Mouse (Mus musculus) limb, embryonic 14.5 days (tissue): ENCODE data around the gene Pramef6. TPM values are rescaled to one million over a fixed set of nuclear protein-coding genes. Genes with fewer than 3 reads are reported as not detected.
"Not testable (repeated sequence)": the region's sequence is repeated elsewhere in the genome, so short reads cannot be mapped to it uniquely, and the experiment has no call there.

ENCODE experiments used
- ATAC-seq: fragments of 200-750 bp; cut with Nextera tagmentation; 2 replicates; pipeline ENCODE4 v1.8.0; 2017; ENCODE audit warnings: low read depth, moderate number of reproducible peaks, moderate TSS enrichment; ENCODE audit not compliant: low FRiP score
- DNase-seq: peaks from one replicate; pipeline ENCODE4 v3.0.0-alpha.2; 2015; ENCODE audit warnings: low spot score
- H3K27ac ChIP-seq: fragments of 300-500 bp; sonication (generic); replicated peaks from 2 replicates; pipeline ENCODE4 v1.5.1; 2014; ENCODE audit warnings: low read depth, mild to moderate bottlenecking, low read length, moderate library complexity, mixed read lengths
- H3K27me3 ChIP-seq: fragments of 300-500 bp; sonication (generic); 2 replicates; pipeline ENCODE4 v1.6.1; 2014; ENCODE audit warnings: low read length, mixed read lengths; ENCODE audit not compliant: control insufficient read depth, insufficient read depth
- H3K36me3 ChIP-seq: fragments of 300-500 bp; sonication (generic); 2 replicates; pipeline ENCODE4 v1.6.1; 2014; ENCODE audit warnings: mild to moderate bottlenecking, low read length, moderate library complexity, mixed read lengths; ENCODE audit not compliant: control insufficient read depth, insufficient read depth
- H3K4me1 ChIP-seq: fragments of 300-500 bp; sonication (generic); 2 replicates; pipeline ENCODE4 v1.6.1; 2014; ENCODE audit warnings: antibody characterized with exemption, low read length, mixed read lengths; ENCODE audit not compliant: control insufficient read depth, insufficient read depth
- H3K4me2 ChIP-seq: fragments of 300-500 bp; sonication (generic); replicated peaks from 2 replicates; pipeline ENCODE4 v1.6.1; 2014; ENCODE audit warnings: low read depth, mild to moderate bottlenecking, low read length, moderate library complexity; ENCODE audit not compliant: severe bottlenecking
- H3K4me3 ChIP-seq: fragments of 300-500 bp; sonication (generic); replicated peaks from 2 replicates; pipeline ENCODE4 v1.5.1; 2014; ENCODE audit warnings: low read length
- H3K9ac ChIP-seq: fragments of 300-500 bp; sonication (generic); 2 replicates; pipeline ENCODE4 v1.6.1; 2014; ENCODE audit warnings: mild to moderate bottlenecking, low read depth, low read length, moderate library complexity; ENCODE audit not compliant: severe bottlenecking
- H3K9me3 ChIP-seq: fragments of 300-500 bp; sonication (generic); 2 replicates; pipeline ENCODE4 v1.6.1; 2016; ENCODE audit warnings: low read length; ENCODE audit not compliant: control insufficient read depth
- WGBS: fragments of 180-500 bp; shearing (Covaris S2); extraction: QIAGEN DNeasy Blood & Tissue Kit; methylation state at CpG from one replicate; pipeline ENCODE4 v1.1.7; 2014; 5-methylcytosine and 5-hydroxymethylcytosine counted together
- polyA plus RNA-seq, 2 experiments: library from polyadenylated mRNA; depleted of rRNA in 1 of 2; stranded (reverse) in 1 of 2; unstranded in 1 of 2; fragments of >200 nt; fragmentation: Nextera tagmentation in 1 of 2; extraction: Ambion mirVana in 1 of 2; gene quantifications; 2 replicates each; pipeline versions ENCODE4 v1.2.1 to v1.2.3; 2012 to 2014

Gene Pramef6
- not detected in 2 replicates for polyA plus RNA-seq (2012; rRNA removed)
- not detected in 2 replicates for polyA plus RNA-seq (2014; fragmentation: Nextera tagmentation; extraction: Ambion mirVana)

DNA sequence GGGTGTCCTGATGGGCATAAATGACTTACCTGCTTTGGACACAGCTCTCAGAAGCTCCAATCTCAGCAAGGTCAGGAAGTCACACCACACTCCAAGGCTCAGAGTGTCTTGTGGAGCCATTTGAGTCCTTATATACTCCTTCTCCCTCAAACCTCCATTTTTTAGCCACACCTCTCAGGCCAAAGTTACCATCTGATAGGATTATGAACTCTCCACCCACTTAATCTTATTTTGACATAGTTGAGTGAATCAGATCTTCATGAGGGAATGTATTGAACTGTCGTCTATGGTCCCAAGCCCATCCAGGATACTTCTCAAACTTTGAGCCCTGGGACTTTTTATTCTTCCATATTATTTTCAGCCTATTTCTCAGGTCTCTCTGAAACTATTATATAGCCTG lies at the start of gene Pramef6:
TSS of gene Pramef6 (minus strand) at position 101 of the 400 bp plus-strand sequence.
- H3K36me3 ChIP-seq, ATAC-seq, DNase-seq, H3K9ac ChIP-seq, H3K27ac ChIP-seq, H3K4me3 ChIP-seq, H3K9me3 ChIP-seq, H3K27me3 ChIP-seq, H3K4me2 ChIP-seq, H3K4me1 ChIP-seq: not testable (repeated sequence)
- WGBS: 95% methylated on average over 1 of the region's 1 CpGs

DNA sequence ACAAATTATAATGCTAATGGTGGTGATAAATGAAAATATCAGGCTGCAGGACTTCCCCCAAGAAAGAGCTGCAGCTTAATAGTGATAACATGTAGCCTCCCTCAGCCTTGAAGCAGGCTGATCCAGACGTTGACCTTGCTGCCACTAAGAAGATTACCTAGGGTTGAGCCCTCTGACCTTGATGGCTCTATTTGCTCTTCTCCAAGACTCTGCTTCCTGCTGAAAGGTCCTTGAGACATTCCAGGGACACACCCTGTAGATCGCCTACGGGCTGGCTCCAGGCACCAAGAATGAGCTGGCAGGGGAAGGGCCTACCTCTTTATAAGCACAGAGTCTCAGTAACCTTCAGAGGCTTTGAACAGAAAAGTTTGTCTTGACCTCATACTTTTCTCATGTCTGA lies 5.8 kb downstream of the Pramef6 start:
- H3K9me3 ChIP-seq, H3K4me1 ChIP-seq, ATAC-seq, H3K4me2 ChIP-seq, H3K36me3 ChIP-seq, DNase-seq, H3K27ac ChIP-seq, H3K27me3 ChIP-seq, H3K4me3 ChIP-seq, H3K9ac ChIP-seq: not testable (repeated sequence)
- 85% methylated on average over 3 of the region's 3 CpGs for WGBS

DNA sequence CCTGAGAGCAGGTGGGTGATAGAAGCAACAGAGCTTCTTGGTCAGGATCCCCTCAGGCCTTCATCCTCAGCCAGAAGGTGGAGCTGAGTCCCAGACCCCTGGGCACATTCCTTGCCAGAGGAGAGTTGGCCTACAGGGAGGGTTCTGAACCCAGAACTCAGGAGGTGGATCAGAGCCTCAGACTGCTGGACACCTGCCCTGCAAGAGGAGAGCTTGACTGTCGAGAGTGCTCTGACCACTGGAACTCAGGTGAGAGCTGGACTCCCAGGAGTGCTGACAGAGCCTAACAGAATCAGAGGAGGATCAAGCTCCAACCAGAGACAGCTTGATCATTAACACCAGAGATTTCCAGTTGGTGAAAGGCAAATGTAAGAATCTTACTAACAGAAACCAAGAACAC lies 17.8 kb downstream of the Pramef6 start:
- WGBS: 85% methylated on average over 1 of the region's 1 CpGs
- H3K4me3 ChIP-seq, H3K4me1 ChIP-seq, H3K27me3 ChIP-seq, H3K36me3 ChIP-seq, H3K9ac ChIP-seq, H3K9me3 ChIP-seq, H3K27ac ChIP-seq, DNase-seq, ATAC-seq, H3K4me2 ChIP-seq: not testable (repeated sequence)

DNA sequence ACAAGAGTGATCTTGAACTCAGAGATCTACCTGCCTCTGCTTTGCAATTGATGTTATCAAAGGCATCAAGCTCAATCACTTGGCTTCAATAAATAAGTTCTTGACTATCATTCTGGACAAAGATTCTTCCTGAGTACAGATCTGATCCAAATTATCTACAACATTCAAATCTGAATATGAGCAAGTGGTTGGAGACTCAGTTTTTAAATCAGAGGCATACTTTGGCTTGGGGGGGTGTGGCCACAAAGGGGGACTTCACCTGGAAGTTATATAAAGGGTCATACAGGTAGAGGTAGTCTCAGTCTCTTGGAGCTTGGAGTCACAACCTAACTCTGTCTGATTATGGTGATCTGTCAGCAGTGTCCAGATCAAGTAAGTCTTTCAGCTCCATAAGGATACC lies 54.0 kb downstream of the Pramef6 start, which contains the start of gene Gm13103:
TSS of gene Gm13103 (plus strand) at position 301 of the 400 bp plus-strand sequence.
- ATAC-seq, H3K27me3 ChIP-seq, H3K36me3 ChIP-seq, H3K27ac ChIP-seq, DNase-seq, H3K4me1 ChIP-seq, H3K4me2 ChIP-seq, H3K9me3 ChIP-seq, H3K4me3 ChIP-seq, H3K9ac ChIP-seq: not testable (repeated sequence)

Other genes with a start within 250 kb of the Pramef6 start
- not detected in 2 replicates for gene Gm13088, start 243.1 kb downstream of the Pramef6 start, polyA plus RNA-seq (2012; rRNA removed)
- gene Gm13088, start 243.1 kb downstream of the Pramef6 start, polyA plus RNA-seq (2014; fragmentation: Nextera tagmentation; extraction: Ambion mirVana): not detected in 2 replicates
- gene Gm13089, start 197.7 kb downstream of the Pramef6 start, polyA plus RNA-seq (2012; rRNA removed): not detected in 2 replicates
- not detected in 2 replicates for gene Gm13089, start 197.7 kb downstream of the Pramef6 start, polyA plus RNA-seq (2014; fragmentation: Nextera tagmentation; extraction: Ambion mirVana)
- gene Gm13078, start 180.9 kb downstream of the Pramef6 start, polyA plus RNA-seq (2012; rRNA removed): not detected in 2 replicates
- not detected in 2 replicates for gene Gm13078, start 180.9 kb downstream of the Pramef6 start, polyA plus RNA-seq (2014; fragmentation: Nextera tagmentation; extraction: Ambion mirVana)
- gene Gm13023, start 111.0 kb downstream of the Pramef6 start, polyA plus RNA-seq (2012; rRNA removed): not detected in 2 replicates
- not detected in 2 replicates for gene Gm13023, start 111.0 kb downstream of the Pramef6 start, polyA plus RNA-seq (2014; fragmentation: Nextera tagmentation; extraction: Ambion mirVana)
- gene Gm13084, start 84.3 kb downstream of the Pramef6 start, polyA plus RNA-seq (2012; rRNA removed): not detected in 2 replicates
- not detected in 2 replicates for gene Gm13084, start 84.3 kb downstream of the Pramef6 start, polyA plus RNA-seq (2014; fragmentation: Nextera tagmentation; extraction: Ambion mirVana)
- not detected in 2 replicates for gene Gm13103, start 53.9 kb downstream of the Pramef6 start, polyA plus RNA-seq (2012; rRNA removed)
- not detected in 2 replicates for gene Gm13103, start 53.9 kb downstream of the Pramef6 start, polyA plus RNA-seq (2014; fragmentation: Nextera tagmentation; extraction: Ambion mirVana)
- not detected in 2 replicates for gene Pramef25, start 50.6 kb upstream of the Pramef6 start, polyA plus RNA-seq (2012; rRNA removed)
- not detected in 2 replicates for gene Pramef25, start 50.6 kb upstream of the Pramef6 start, polyA plus RNA-seq (2014; fragmentation: Nextera tagmentation; extraction: Ambion mirVana)
- gene Gm13101, start 66.6 kb upstream of the Pramef6 start, polyA plus RNA-seq (2012; rRNA removed): not detected in 2 replicates
- gene Gm13101, start 66.6 kb upstream of the Pramef6 start, polyA plus RNA-seq (2014; fragmentation: Nextera tagmentation; extraction: Ambion mirVana): not detected in 2 replicates
- gene Pramef17, start 94.0 kb upstream of the Pramef6 start, polyA plus RNA-seq (2012; rRNA removed): not detected in 2 replicates
- gene Pramef17, start 94.0 kb upstream of the Pramef6 start, polyA plus RNA-seq (2014; fragmentation: Nextera tagmentation; extraction: Ambion mirVana): not detected in 2 replicates
- not detected in 2 replicates for gene Pramel4, start 158.7 kb upstream of the Pramef6 start, polyA plus RNA-seq (2012; rRNA removed)
- not detected in 2 replicates for gene Pramel4, start 158.7 kb upstream of the Pramef6 start, polyA plus RNA-seq (2014; fragmentation: Nextera tagmentation; extraction: Ambion mirVana)
- gene Gm13102, start 206.1 kb upstream of the Pramef6 start, polyA plus RNA-seq (2012; rRNA removed): not detected in 2 replicates
- not detected in 2 replicates for gene Gm13102, start 206.1 kb upstream of the Pramef6 start, polyA plus RNA-seq (2014; fragmentation: Nextera tagmentation; extraction: Ambion mirVana)